Mouse (Mus musculus) erythroblast, embryonic 14.5 days (primary cell): ENCODE results near the gene Fdx1.

ENCODE experiments used
- GATA1 ChIP-seq: IDR thresholded peaks from 2 replicates; pipeline ENCODE4 v1.6.1; 2012; ENCODE audit warnings: low read length, inconsistent platforms, mixed read lengths
- TAL1 ChIP-seq: IDR thresholded peaks from 3 replicates; pipeline ENCODE4 v1.6.1; 2012; ENCODE audit warnings: low read length, inconsistent platforms, mixed read lengths

DNA sequence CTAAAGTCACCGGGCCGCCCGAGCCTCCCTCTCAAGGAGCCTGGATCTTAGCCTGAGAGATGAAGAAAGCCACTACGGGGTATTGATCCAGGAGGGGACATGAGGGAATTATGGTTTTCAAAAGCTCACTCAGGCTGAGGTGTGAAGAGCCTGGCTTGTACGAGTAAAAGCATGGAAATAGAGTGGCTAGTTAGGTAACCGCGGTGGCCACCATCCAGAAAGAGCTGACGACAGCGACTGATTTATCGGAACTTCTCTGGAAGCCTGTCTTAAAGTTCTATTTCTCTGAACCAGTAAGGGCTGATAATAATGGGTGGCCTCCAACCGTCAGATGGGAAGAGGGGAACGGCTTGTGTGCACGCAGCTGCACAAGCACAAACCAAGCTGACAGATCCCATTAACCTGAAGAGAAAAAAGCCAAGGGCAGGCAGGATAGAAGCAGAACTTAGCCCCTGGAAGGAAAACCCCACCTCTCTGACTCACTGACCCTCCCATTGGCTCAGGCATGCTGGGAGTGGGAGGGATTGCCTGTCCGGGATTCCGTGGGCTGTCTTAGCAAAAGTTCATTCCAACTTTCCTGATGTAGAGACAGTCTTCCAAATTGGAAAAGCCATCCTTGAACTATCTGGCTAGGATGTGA is 48.8 kb downstream of the Fdx1 start:
- TF ChIP-seq GATA1 (no peak), TAL1 (no peak)
